Mouse (Mus musculus) pancreas, adult 10 weeks (tissue): ENCODE data around the gene Olfr683. TPM values are rescaled to one million over a fixed set of nuclear protein-coding genes. Genes with fewer than 3 reads are reported as not detected.

Experiments
- polyA plus RNA-seq: library from polyadenylated mRNA; stranded (reverse); fragments of 350-450 nt; fragmentation: Illumina TruSeq; extraction: RNeasy Lipid Tissue Mini Kit (QIAGEN cat#74804); gene quantifications from one replicate; pipeline ENCODE4 v1.2.3, GENCODE M21; 2015; ENCODE audit warnings: low read depth, low replicate concordance; ENCODE audit not compliant: insufficient read depth

Olfr683 gene
- polyA plus RNA-seq = not detected

DNA sequence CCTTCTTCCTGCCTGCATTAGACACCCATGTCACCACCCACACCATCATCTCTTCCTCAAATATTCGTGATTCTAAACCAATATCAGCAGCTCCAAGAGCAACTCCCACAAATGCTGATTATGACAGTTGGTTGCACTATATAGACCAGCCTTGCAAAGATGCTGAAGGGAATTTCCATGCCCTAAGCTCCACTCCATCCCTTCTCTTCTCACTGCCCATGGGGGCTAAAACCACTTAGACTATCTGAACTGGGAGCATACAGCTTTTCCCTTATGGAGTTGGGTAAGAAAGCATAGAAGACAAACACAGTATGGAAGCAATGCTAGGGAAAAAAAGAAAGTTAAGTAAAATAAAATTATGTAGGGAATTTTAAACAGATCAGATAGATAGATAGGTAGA, at the start of gene Olfr683:
Gene Olfr683, minus strand, starts transcription at position 101 of the 400 bp plus-strand sequence.

DNA sequence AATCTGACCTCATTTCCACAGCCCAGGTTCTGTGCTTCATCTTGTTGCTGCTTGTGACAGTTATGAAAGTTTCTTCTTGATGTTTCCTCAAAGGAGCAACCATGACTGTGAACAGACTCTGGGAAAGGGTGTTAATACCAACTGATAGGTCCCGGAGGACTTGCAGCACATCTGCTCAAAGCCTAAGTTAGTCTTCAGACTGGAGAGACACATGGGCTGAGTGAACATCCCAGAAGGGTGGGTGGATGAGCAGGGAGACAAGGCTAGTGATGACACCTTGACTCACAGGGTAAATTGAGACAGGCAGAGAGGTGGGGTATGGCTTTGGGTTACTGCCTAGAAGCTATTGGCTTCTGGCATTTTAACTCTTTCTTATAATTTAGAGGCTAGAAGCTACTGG, 39.1 kb upstream of the Olfr683 start, which contains the start of gene Olfr685:
Gene Olfr685, minus strand, starts transcription at position 101 of the 400 bp plus-strand sequence.

DNA sequence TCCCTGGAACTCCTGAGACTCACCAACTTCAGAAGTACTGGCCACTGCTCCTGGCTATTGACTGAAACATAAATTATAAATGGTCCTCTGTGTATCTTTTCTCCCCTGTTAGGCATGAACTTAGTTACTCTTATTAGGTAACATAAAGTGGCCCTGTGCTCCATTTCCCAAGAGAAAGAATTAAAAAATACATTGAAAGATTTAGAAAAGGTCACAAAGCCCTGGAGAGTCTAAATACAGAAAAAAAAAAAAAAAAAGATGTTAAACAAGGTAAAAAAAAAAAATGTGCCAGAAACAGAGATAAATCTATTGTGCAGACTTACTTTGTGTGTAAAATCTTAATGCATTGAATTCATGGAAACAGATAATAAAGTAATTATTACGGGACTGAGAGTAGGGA, 16.7 kb upstream of the Olfr683 start, which contains the start of gene Olfr684:
Gene Olfr684, minus strand, starts transcription at position 101 of the 400 bp plus-strand sequence.

DNA sequence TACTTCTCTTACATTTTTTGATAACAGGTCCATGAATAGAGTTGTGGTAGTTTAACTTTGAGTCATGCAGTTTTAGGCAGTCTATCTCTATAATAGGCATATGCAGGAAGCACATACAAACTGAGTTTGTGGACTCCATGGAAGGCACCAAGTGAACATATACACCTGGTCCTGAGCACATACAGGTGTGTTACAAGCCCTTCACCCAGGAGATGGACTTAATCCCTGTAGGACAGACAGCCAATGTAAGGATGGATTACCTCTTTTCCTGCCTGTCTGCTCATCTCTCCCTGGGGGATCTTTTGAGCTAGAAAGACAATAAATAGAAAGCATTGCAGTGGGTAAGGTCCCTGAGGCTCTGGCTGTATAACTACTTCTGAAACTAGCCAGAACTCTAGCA, 30.3 kb downstream of the Olfr683 start, which contains the start of gene Olfr681:
Gene Olfr681, plus strand, starts transcription at position 301 of the 400 bp plus-strand sequence.

DNA sequence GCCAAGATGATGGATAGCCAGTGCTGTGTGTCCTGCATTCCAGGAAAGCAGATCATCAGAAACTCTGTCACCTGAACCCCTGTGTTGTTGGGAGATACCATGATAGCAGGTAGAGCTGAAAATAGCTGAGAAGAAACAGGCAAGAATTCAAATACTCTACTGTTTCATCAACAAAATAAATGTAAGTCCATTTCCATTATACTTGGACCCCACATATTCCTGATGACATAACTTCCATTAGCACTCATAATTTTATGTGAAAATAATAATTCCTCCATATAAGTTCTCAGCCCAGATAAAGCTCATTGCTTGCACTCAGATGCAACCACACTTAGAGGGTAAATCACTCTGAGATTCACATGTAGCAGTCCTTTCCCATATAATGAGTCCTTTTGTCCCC, 54.1 kb downstream of the Olfr683 start, which contains the start of gene Olfr680-ps1:
Gene Olfr680-ps1, minus strand, starts transcription at position 101 of the 400 bp plus-strand sequence.

Other genes with a start within 250 kb of the Olfr683 start
- gene Olfr667, start 225.5 kb downstream of the Olfr683 start, polyA plus RNA-seq = not detected
- not detected for gene Olfr668, start 219.0 kb downstream of the Olfr683 start, polyA plus RNA-seq
- gene Olfr669, start 212.8 kb downstream of the Olfr683 start, polyA plus RNA-seq = not detected
- not detected for gene Olfr670, start 184.4 kb downstream of the Olfr683 start, polyA plus RNA-seq
- not detected for gene Olfr671, start 167.9 kb downstream of the Olfr683 start, polyA plus RNA-seq
- gene Olfr672, start 145.0 kb downstream of the Olfr683 start, polyA plus RNA-seq = not detected
- not detected for gene Olfr675, start 118.6 kb downstream of the Olfr683 start, polyA plus RNA-seq
- gene Olfr676, start 114.3 kb downstream of the Olfr683 start, polyA plus RNA-seq = not detected
- not detected for gene Olfr677, start 95.6 kb downstream of the Olfr683 start, polyA plus RNA-seq
- not detected for gene Olfr678, start 82.5 kb downstream of the Olfr683 start, polyA plus RNA-seq
- not detected for gene Olfr679, start 65.8 kb downstream of the Olfr683 start, polyA plus RNA-seq
- not detected for gene Olfr680-ps1, start 54.2 kb downstream of the Olfr683 start, polyA plus RNA-seq
- not detected for gene Olfr681, start 30.2 kb downstream of the Olfr683 start, polyA plus RNA-seq
- gene Olfr684, start 16.6 kb upstream of the Olfr683 start, polyA plus RNA-seq = not detected
- gene Olfr685, start 39.0 kb upstream of the Olfr683 start, polyA plus RNA-seq = not detected
- not detected for gene Olfr686, start 60.5 kb upstream of the Olfr683 start, polyA plus RNA-seq
- gene Olfr688, start 141.1 kb upstream of the Olfr683 start, polyA plus RNA-seq = not detected
- gene Olfr689, start 164.2 kb upstream of the Olfr683 start, polyA plus RNA-seq = not detected
- not detected for gene Olfr690, start 187.1 kb upstream of the Olfr683 start, polyA plus RNA-seq
- gene Olfr691, start 195.3 kb upstream of the Olfr683 start, polyA plus RNA-seq = not detected
- not detected for gene Olfr692, start 221.2 kb upstream of the Olfr683 start, polyA plus RNA-seq
- not detected for gene Gm5901, start 228.0 kb upstream of the Olfr683 start, polyA plus RNA-seq